Mouse (Mus musculus): Measurements from ENCODE around the gene Mta2. TPM values are rescaled to one million over a fixed set of nuclear protein-coding genes. Genes with fewer than 3 reads are reported as not detected.

Mta2 gene
- 100 to 1,000 TPM; 106 to 109 TPM for total RNA-seq (2023)

DNA sequence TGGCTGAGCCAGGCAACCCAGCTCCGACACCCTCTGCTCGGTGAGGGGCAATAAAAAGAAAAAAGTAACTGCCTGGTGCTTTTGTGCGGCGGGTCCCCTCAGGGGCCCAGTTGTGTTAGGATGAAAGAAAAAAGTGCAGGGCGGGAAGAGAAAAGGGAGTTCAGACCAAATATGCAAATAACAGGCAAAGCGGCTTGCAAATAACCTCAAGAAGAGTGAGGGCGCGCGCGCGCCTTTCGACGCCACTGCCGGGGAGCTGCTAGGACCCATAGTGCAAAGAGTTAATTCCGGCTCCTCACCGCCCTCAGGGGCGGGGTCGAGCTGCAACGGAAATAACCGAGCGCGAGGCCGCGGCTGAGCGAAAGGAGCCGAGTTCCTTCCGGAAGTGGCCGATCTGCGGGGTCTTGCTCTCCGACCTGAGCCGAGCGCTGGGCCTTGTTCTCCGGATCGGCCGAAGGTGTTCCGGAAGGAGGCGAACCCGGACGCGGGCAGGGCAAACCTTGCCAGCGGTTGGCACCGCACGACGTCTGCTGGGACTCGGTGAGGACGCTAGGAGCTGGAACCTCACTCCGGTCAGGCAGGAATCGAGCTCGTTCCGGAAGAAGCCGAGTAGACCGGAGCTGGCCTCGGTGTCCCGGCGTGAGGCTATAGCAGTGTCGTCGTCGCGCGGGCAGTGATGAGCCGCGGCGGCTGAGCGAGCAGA lies at the start of gene Mta2:
Mta2 (plus strand) TSS at position 361 of the 703 bp plus-strand sequence.

DNA sequence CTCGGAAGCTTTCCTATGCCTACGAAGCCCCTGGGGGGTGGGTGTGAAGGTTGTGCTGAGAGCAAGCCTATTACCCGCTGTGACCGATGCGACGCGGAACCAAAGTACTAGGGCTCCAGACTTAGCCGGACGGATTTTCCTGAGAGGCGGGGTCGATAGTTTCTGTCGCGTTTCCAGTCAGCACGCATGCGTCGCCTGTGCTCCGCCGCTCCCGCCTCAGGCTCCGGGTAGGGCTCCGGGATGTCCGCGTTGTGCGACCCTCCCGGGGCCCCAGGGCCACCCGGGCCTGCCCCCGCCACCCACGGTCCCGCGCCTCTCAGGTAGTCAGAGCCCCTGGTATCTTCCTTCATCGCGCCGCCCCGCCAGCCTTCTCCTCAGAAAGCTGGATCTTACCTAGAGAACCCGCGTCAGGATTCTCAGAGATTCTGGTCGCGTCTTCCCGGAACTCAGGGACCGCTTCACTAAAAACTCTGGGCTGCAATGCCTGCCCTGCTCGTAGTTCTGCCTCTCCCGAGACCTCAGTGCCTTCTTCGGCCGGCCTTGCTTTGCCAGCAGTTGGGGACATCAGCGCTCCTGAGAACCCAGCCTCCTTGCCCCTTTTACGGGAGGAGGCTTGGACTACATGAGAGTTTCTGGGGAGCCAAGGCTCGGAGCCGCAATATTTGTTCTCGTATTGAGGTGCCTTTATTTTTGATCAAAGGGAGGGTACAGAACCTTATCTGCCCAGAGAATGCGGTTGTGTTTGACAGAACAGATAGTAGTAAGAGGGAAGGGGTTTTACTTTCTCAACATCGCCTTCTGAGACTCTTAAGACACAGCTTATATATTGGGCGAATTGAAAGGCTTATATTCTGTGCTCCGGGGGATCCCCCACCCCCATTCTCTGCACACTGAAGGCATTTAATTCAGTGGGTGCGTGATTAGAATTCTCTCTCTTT lies 48.6 kb upstream of the Mta2 start, which contains the start of gene Ints5:
Ints5 (plus strand) TSS at position 177 of the 938 bp plus-strand sequence.

DNA sequence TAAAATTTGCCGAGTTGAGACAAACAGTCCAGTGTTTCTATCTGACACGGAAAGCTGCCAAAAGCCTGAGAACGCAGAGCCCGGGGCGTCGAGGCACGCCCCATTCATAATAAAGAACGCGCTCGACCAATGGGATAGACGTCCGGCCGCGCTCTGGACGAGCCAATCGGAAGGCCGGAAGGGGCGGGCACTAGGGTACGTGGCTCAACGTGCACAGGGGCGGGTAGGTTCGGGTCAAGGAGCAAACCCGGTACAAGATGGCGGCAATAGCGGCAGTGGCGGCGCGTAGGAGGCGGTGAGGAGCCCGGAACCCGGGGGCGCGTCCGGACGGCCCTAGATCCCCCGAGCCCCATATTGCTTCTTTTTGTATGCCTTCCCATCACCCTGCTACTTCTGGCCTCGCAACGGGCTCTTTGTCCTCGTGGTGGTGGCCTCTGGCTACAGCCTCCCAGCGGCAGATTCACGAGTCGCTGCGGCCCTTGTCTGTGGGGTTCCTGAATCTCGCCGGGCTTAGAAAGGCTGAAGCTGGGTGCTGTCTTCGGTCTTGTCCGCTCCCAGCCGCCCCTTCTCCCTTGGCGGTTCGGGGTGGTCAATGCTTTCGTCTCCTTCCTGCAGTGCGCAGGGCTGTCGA lies 43.7 kb upstream of the Mta2 start, which contains the start of gene Ganab:
Ganab (plus strand) TSS at position 207 of the 631 bp plus-strand sequence.

DNA sequence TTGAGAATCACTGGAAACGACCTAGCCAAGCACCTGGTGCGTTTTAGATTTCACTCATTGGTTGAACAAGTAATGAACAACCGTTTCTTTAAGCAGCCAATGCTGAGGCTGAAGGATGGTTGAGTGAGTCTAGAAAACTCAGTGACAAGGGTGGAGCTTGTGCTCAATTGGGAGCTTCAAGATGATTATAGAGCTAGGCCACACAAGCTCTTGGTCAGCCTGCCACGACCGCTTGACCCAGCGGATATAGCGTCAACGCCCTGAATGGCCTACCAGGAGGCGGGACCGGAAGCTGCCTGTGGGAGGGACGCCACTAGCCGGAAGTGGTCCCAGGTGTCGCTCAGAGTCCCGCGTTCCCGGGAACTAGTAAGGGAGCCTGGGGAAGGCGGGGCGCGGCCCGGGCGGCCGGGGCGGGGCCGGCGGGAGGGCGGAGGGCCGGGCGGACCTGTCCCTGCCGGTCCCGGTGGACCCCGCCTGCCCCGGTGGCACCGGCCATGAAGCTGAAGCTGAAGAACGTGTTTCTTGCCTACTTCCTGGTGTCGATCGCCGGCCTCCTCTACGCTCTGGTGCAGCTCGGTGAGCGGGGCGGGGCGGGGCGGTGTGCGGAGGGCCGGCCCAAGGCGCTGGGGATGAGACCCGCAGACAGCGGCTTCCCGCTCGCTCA lies 21.5 kb upstream of the Mta2 start, which contains the start of gene B3gat3:
B3gat3 (plus strand) TSS at position 302 of the 664 bp plus-strand sequence.

DNA sequence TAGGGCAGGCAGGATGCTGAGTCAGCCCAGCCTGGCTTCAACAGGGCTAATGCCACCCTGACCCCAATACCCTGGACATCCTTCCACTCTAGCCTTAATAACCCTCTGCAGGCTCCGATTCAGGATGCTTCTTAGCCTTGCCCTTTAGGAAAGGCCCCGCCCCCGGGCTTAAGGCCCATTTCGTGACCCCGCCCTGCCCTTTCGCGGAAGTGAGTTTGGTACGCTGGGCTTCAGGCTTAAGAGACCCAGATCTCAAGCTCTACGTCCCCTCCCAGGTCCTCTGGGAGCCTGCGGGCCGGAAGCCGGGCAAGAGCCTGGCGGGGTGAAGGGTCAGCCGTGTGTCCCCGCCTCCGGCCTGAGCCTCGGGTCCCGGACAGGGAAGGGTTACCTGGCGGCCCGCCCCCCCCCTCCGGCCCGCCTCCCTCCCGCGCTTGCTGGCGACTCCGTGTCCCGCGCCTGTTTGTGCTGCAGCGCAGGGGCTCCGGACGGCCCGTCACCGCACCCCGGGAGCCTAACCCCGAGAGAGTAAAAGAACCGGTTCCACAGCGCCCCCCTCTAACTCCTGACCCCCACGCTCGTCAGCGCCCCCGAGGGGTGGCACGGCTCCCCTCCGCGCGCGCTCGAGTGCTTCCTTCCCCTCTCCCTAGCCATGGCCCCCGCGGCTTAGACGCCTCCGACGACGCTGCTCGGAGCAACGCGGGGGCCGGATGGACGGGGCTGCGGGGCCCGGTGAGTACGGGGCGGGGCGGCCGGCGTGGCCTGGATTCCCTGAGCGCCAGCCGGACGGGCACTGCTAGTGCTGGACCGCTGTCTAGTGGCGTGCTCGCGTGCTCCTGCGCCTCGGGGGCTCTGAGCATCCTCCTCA lies 12.2 kb upstream of the Mta2 start, which contains the start of the genes Rom1 and Eml3:
Rom1 (minus strand) TSS at position 133 of the 865 bp plus-strand sequence.
Eml3 (plus strand) TSS at position 329 of the 865 bp plus-strand sequence.

DNA sequence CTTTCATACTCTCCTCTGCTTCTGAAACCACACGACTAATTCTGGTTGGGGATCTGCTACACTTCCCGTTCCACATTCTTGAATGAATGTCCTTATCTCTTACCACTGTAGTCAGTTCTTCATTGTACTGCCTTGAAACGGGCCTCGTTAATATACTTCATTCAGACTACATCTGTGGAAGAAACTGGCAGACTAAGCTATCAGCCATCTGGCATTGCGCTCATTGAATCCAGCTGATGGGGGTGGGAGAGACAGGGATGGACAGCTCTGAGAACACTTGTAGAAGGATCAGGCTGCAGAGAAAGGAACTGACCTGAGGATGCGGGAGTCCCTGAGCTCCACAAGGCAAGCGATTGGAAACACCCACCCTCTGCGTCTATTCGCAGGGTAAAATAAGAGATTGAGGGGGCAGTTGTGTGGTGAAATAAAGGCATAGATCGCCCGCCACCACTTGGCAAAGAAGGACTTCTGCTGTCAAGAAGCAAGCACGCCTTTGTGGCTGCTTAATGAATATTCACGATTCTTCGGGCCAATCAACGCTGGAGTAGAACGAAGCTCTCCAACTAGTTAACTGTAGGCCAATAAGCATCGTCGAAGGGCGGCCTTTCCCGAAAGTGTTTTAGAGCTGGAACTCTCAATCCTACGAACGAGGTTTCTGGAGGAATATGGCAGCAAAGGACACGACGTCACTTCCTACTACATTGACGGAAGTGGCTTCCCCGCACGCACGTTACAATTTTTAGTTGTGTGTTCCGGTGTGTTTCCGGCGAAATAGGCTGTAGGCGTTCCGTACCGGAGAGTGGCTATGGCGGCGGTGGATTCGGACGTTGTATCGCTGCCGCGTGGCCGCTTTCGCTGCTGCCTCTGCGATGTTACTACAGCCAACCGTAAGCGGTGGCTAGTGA lies 11.7 kb downstream of the Mta2 start, which contains the start of gene Tut1:
Tut1 (plus strand) TSS at position 713 of the 905 bp plus-strand sequence.

DNA sequence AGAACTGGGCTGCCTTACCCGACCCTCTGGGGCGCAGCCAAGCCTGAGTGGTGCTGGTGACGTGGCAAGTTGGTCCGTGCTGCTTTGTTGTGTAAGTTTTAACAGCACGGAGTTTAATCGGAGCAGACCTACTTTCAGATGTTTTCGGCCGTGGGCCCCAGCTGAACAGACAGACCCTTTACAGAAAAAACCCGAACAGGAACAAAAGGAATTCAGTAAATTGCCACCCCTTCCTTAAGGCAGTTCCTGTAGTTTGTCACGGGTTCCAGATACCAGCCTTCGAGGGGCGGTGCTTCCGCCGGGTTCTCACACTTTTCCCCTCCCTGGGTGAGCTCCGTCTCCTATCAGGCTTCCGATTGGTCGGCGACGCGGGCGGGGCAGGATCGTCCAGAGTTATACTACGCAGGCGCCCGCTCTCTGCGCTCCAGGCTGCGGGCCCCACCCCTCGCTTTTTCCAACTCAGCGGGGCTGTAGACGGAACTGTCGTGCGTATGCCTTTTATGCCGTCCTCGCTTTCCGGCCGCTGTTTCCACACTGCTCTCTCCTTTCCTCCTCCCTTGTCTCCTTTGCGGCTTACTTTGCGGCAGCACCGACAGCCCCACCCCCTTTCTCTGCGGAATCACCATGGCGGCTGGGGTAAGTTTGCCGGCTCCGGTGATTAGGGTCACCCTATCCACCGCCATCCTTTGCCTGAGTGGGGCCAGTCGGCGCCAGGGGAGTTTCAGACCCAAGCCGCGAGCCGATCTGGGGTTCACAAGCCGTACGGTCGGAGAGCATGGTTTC lies 25.1 kb downstream of the Mta2 start, which contains the start of gene Eef1g:
Eef1g (plus strand) TSS at position 452 of the 783 bp plus-strand sequence.

DNA sequence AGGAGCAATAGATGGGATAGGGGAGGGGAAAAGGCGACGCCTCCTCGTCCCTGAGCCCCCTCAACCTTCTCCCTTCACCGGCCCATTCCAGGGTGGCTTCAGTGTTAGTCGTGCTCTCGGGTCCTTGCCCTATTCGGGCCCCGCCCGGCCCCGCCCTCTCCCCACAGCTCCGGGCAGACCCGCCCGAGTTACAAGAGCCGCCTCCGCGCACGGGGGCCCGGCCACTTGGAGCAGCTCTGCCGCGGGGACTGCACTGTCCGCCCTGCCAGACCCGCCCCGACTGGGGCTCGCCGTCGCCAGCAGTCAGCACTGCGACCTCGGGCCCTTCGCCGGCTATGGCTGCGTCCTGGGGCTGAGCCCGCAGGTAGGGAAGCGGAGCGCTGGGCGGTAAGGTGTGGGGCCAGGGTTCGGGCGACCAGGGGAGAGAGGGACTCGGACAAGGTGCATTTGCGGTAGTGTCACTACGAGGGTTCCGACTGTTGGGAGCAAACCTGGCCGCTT lies 47.4 kb downstream of the Mta2 start, which contains the start of gene Ahnak:
Ahnak (plus strand) TSS at position 219 of the 501 bp plus-strand sequence.

Other genes starting within 250 kb of the Mta2 start
- gene Slc3a2, start 218.5 kb upstream of the Mta2 start, total RNA-seq (2023) = 100 to 1,000 TPM; 110 to 140 TPM
- 10 to 100 TPM; 18.5 to 22.5 TPM for gene Wdr74, start 206.0 kb upstream of the Mta2 start, total RNA-seq (2023)
- 1 to 10 TPM in 1 of 2 experiments, not detected in 1; 1.6 TPM for gene 1700092M07Rik, start 201.2 kb upstream of the Mta2 start, total RNA-seq (2023)
- gene Stx5a, start 200.5 kb upstream of the Mta2 start, total RNA-seq (2023) = 10 to 100 TPM; 95.0 to 99.4 TPM
- 100 to 1,000 TPM; 148 to 149 TPM for gene Nxf1, start 184.8 kb upstream of the Mta2 start, total RNA-seq (2023)
- 10 to 100 TPM; 24.2 to 30.1 TPM for gene Tmem223, start 170.9 kb upstream of the Mta2 start, total RNA-seq (2023)
- gene Tmem179b, start 167.4 kb upstream of the Mta2 start, total RNA-seq (2023) = 10 to 100 TPM; 81.5 to 81.7 TPM
- 10 to 100 TPM; 12.6 to 14.4 TPM for gene Taf6l, start 155.5 kb upstream of the Mta2 start, total RNA-seq (2023)
- 10 to 100 TPM; 42.9 to 43.0 TPM for gene Polr2g, start 143.3 kb upstream of the Mta2 start, total RNA-seq (2023)
- gene Zbtb3, start 139.3 kb upstream of the Mta2 start, total RNA-seq (2023) = 1 to 10 TPM; 1.1 to 1.4 TPM
- gene Ttc9c, start 122.5 kb upstream of the Mta2 start, total RNA-seq (2023) = 10 to 100 TPM; 25.6 to 25.7 TPM
- gene Hnrnpul2, start 121.9 kb upstream of the Mta2 start, total RNA-seq (2023) = 10 to 100 TPM; 91.2 to 95.0 TPM
- gene AC129217.1, start 112.1 kb upstream of the Mta2 start, total RNA-seq (2023) = 10 to 100 TPM in 1 of 2 experiments, 1 to 10 TPM in 1; 3.1 to 11.6 TPM
- 10 to 100 TPM; 57.2 to 57.4 TPM for gene Bscl2, start 104.4 kb upstream of the Mta2 start, total RNA-seq (2023)
- under 1 TPM in 1 of 2 experiments, not detected in 1; 0.33 TPM for gene Gng3, start 102.7 kb upstream of the Mta2 start, total RNA-seq (2023)
- gene Lrrn4cl, start 91.1 kb upstream of the Mta2 start, total RNA-seq (2023) = under 1 TPM in 1 of 2 experiments, not detected in 1; 0.13 TPM
- 10 to 100 TPM; 92.2 to 94.2 TPM for gene Ubxn1, start 70.4 kb upstream of the Mta2 start, total RNA-seq (2023)
- 10 to 100 TPM; 17.8 to 24.6 TPM for gene Uqcc3, start 61.0 kb upstream of the Mta2 start, total RNA-seq (2023)
- gene Lbhd1, start 58.1 kb upstream of the Mta2 start, total RNA-seq (2023) = 10 to 100 TPM in 1 of 2 experiments, 1 to 10 TPM in 1; 5.4 to 17.3 TPM
- gene Gm49403, start 57.9 kb upstream of the Mta2 start, total RNA-seq (2023) = not detected
- gene 1810009A15Rik, start 53.0 kb upstream of the Mta2 start, total RNA-seq (2023) = 10 to 100 TPM; 19.4 to 31.7 TPM
- 10 to 100 TPM in 1 of 2 experiments, not detected in 1; 10.3 TPM for gene Gm49416, start 52.9 kb upstream of the Mta2 start, total RNA-seq (2023)
- 10 to 100 TPM; 15.0 to 15.1 TPM for gene Ints5, start 48.9 kb upstream of the Mta2 start, total RNA-seq (2023)
- 10 to 100 TPM; 88.6 to 94.6 TPM for gene Ganab, start 43.8 kb upstream of the Mta2 start, total RNA-seq (2023)
- 10 to 100 TPM; 39.8 to 40.9 TPM for gene B3gat3, start 21.5 kb upstream of the Mta2 start, total RNA-seq (2023)
- gene Rom1, start 12.5 kb upstream of the Mta2 start, total RNA-seq (2023) = 1 to 10 TPM; 2.4 to 3.1 TPM
- 10 to 100 TPM; 46.2 to 51.1 TPM for gene Eml3, start 12.3 kb upstream of the Mta2 start, total RNA-seq (2023)
- 1 to 10 TPM; 7.5 to 8.5 TPM for gene Tut1, start 12.0 kb downstream of the Mta2 start, total RNA-seq (2023)
- gene Eef1g, start 25.2 kb downstream of the Mta2 start, total RNA-seq (2023) = 100 to 1,000 TPM; 131 to 159 TPM
- gene Ahnak, start 47.4 kb downstream of the Mta2 start, total RNA-seq (2023) = 100 to 1,000 TPM; 396 to 493 TPM
- not detected for gene Scgb1a1, start 146.1 kb downstream of the Mta2 start, total RNA-seq (2023)
- 1 to 10 TPM; 7.4 to 9.5 TPM for gene Asrgl1, start 193.8 kb downstream of the Mta2 start, total RNA-seq (2023)